27 mouse cellular contexts compared by ENCODE assay signal in genomic region chr8:87071224-87071623, GRCm38 (mm10).
DNase-seq lines count a peak whose midpoint lies in the region; ATAC-seq lines count a peak whose summit lies in the region.
"Had no signal": no experiment of that assay in that cellular context is flagged by ENCODE, and none has a peak within 500 bp of the region (broad histone marks: within the 10 kb centered on the region; RNA-seq: fewer than 3 reads in every experiment).

No protein-coding gene starts in this region.

- H3K27me3 ChIP-seq in lung, embryonic 16.5 days (ENCODE audit: control insufficient read depth, insufficient read depth, low read depth, low read length) = no peaks in the 10 kb centered on the region
- H3K27me3 ChIP-seq: embryonic facial prominence, embryonic 15.5 days; heart, embryonic 15.5 days; hindbrain, embryonic 15.5 days; intestine, embryonic 15.5 days; liver, embryonic 12.5 days; lung, embryonic 15.5 days; midbrain, embryonic 12.5 days had no signal

- H3K9me3 ChIP-seq in lung, embryonic 16.5 days (ENCODE audit: control insufficient read depth, low read length) = no peaks in the 10 kb centered on the region
- H3K9me3 ChIP-seq: heart, embryonic 15.5 days; hindbrain, embryonic 15.5 days; intestine, embryonic 15.5 days; limb, embryonic 12.5 days; lung, embryonic 15.5 days; midbrain, embryonic 12.5 days had no signal

- no peak overlapping the region for H3K4me2 ChIP-seq in lung, embryonic 16.5 days (ENCODE audit: low read depth, low read length)
- H3K4me2 ChIP-seq: embryonic facial prominence, embryonic 15.5 days; heart, embryonic 15.5 days; hindbrain, embryonic 15.5 days; intestine, embryonic 15.5 days; limb, embryonic 12.5 days; liver, embryonic 12.5 days; lung, embryonic 15.5 days; midbrain, embryonic 12.5 days had no signal

- H3K4me1 ChIP-seq in lung, embryonic 16.5 days (replicated peaks; ENCODE audit: control insufficient read depth, insufficient read depth, low read length) = no peaks in the 10 kb centered on the region
- H3K4me1 ChIP-seq: embryonic facial prominence, embryonic 15.5 days; forebrain, embryonic 10.5 days; heart, embryonic 15.5 days; hindbrain, embryonic 15.5 days; intestine, embryonic 15.5 days; liver, embryonic 12.5 days; lung, embryonic 15.5 days; midbrain, embryonic 12.5 days had no signal

- H3K27ac ChIP-seq in lung, embryonic 16.5 days (ENCODE audit: low read length) = no peak overlapping the region
- H3K27ac ChIP-seq: embryonic facial prominence, embryonic 15.5 days; forebrain, embryonic 10.5 days; gastrocnemius, adult 2 months; heart, embryonic 15.5 days; hindbrain, embryonic 15.5 days; intestine, embryonic 15.5 days; layer of hippocampus, adult 2 months; limb, embryonic 12.5 days; liver, embryonic 12.5 days; lung, embryonic 15.5 days; midbrain, embryonic 12.5 days had no signal

- 0 out of 2 replicates have a peak, but pooled peaks have one; percentile 43 for ATAC-seq in lung, embryonic 16.5 days (ENCODE audit: low read depth)
- ATAC-seq: intestine, embryonic 15.5 days; liver, embryonic 12.5 days had no signal

- intact Hi-C loops in gastrocnemius, postnatal 36 days (cut with DNase I) = no loop called here

- peak; percentile 9 for DNase-seq in adrenal gland, postnatal 14 days
- no peak for DNase-seq in adrenal gland, postnatal 25 days
- DNase-seq in lung, postnatal 14 days = no peak
- DNase-seq in 3T3-L1 (ENCODE audit: low read depth, low spot score) (peak; percentile 99), adipocyte (ENCODE audit: low spot score) (peak; percentile 46)
- no peak for DNase-seq in cerebellum, adult 18-20 months
- no peak for DNase-seq in gastrocnemius, postnatal 36 days
- DNase-seq: B cell, adult 2 months; cerebellum, adult 8-10 months; cerebellum, postnatal 36 days; embryo, embryonic 11 days; gastrocnemius, adult 2 months; kidney, adult 9 months; kidney, postnatal 25 days; right cerebral cortex, postnatal 4 days; thymus, postnatal 36 days had no signal

- no peaks in the 10 kb centered on the region for H3K36me3 ChIP-seq in lung, embryonic 16.5 days (ENCODE audit: control insufficient read depth, insufficient read depth, low read length)
- H3K36me3 ChIP-seq: embryonic facial prominence, embryonic 15.5 days; forebrain, embryonic 10.5 days; heart, embryonic 15.5 days; hindbrain, embryonic 15.5 days; intestine, embryonic 15.5 days; limb, embryonic 12.5 days; liver, embryonic 12.5 days; lung, embryonic 15.5 days; midbrain, embryonic 12.5 days had no signal

- no peak overlapping the region for H3K9ac ChIP-seq in lung, embryonic 16.5 days (ENCODE audit: low read length)
- H3K9ac ChIP-seq: embryonic facial prominence, embryonic 15.5 days; heart, embryonic 15.5 days; hindbrain, embryonic 15.5 days; intestine, embryonic 15.5 days; limb, embryonic 12.5 days; liver, embryonic 12.5 days; lung, embryonic 15.5 days; midbrain, embryonic 12.5 days had no signal

- H3K4me3 ChIP-seq in lung, embryonic 16.5 days (ENCODE audit: low read length) = no peak overlapping the region
- H3K4me3 ChIP-seq: embryonic facial prominence, embryonic 15.5 days; forebrain, embryonic 10.5 days; gastrocnemius, adult 2 months; heart, embryonic 15.5 days; hindbrain, embryonic 15.5 days; intestine, embryonic 15.5 days; layer of hippocampus, adult 2 months; limb, embryonic 12.5 days; liver, embryonic 12.5 days; lung, embryonic 15.5 days; midbrain, embryonic 12.5 days had no signal

Comparison
In these comparisons a context has a peak if more than half of its experiments do, and no peak if none do; other contexts are left out.
1. DNase-seq: peak in adrenal gland, postnatal 14 days (single experiment), 3T3-L1 (single experiment) and adipocyte (single experiment); none in adrenal gland, postnatal 25 days (single experiment), lung, postnatal 14 days (single experiment), cerebellum, adult 18-20 months (0 of 2) and gastrocnemius, postnatal 36 days (0 of 2).